ENCODE assay signal across 8 mouse cellular contexts in genomic region chr4:154024729-154025521, GRCm38 (mm10). TPM values are rescaled to one million over a fixed set of nuclear protein-coding genes. Genes with fewer than 3 reads are reported as not detected.
DNase-seq lines count a peak whose midpoint lies in the region; ATAC-seq and TF ChIP-seq lines count a peak whose summit lies in the region.

No protein-coding gene starts in this region.

- peak overlapping the region; percentile 73 for H3K4me3 ChIP-seq in lung, adult 2 months (replicated peaks; ENCODE audit: extremely low read depth, low read depth, low read length)
- peak overlapping the region; percentile 56 for H3K4me3 ChIP-seq in embryonic facial prominence, embryonic 10.5 days
- H3K4me3 ChIP-seq in hindbrain, embryonic 14.5 days (replicated peaks; ENCODE audit: low read length), result no peak overlapping the region
- peak overlapping the region; percentile 81 for H3K4me3 ChIP-seq in liver, embryonic 11.5 days (ENCODE audit: low read depth, low read length)
- H3K4me3 ChIP-seq in stomach, embryonic 14.5 days (ENCODE audit: low read depth, low read length), result peak overlapping the region; percentile 41

- H3K4me1 ChIP-seq in lung, adult 2 months (ENCODE audit: control insufficient read depth, insufficient read depth, low read length), result peaks cover 21% of the 10 kb centered on the region; the same call in 1 of the 2 replicates
- H3K4me1 ChIP-seq in embryonic facial prominence, embryonic 10.5 days, result peaks cover 38% of the 10 kb centered on the region
- H3K4me1 ChIP-seq in hindbrain, embryonic 14.5 days (replicated peaks; ENCODE audit: control insufficient read depth, insufficient read depth, low read length), result peaks cover 8% of the 10 kb centered on the region; the same call in 1 of the 2 replicates
- H3K4me1 ChIP-seq in liver, embryonic 11.5 days (replicated peaks; ENCODE audit: control insufficient read depth, insufficient read depth, low read length), result peaks cover 49% of the 10 kb centered on the region
- peaks cover 28% of the 10 kb centered on the region for H3K4me1 ChIP-seq in stomach, embryonic 14.5 days (ENCODE audit: control insufficient read depth, insufficient read depth, low read length)

- no peak for TF ChIP-seq CTCF in lung, adult 2 months (IDR thresholded peaks at IDR 0.05; ENCODE audit: insufficient read depth, low read length)

- no peaks in the 10 kb centered on the region for H3K9me3 ChIP-seq in embryonic facial prominence, embryonic 10.5 days
- H3K9me3 ChIP-seq in hindbrain, embryonic 14.5 days (ENCODE audit: control insufficient read depth, low read length), result no peaks in the 10 kb centered on the region
- no peaks in the 10 kb centered on the region for H3K9me3 ChIP-seq in liver, embryonic 11.5 days (ENCODE audit: control insufficient read depth, low read length)
- no peaks in the 10 kb centered on the region for H3K9me3 ChIP-seq in stomach, embryonic 14.5 days (ENCODE audit: control insufficient read depth, low read depth, low read length)

- no peak for TF ChIP-seq POLR2A in lung, adult 2 months (IDR thresholded peaks at IDR 0.05; ENCODE audit: borderline replicate concordance, extremely low read depth, low read depth, low read length)

- peak overlapping the region; percentile 31; the same call in 1 of the 2 replicates for H3K27ac ChIP-seq in embryonic facial prominence, embryonic 10.5 days (replicated peaks)
- no peak overlapping the region for H3K27ac ChIP-seq in hindbrain, embryonic 14.5 days
- H3K27ac ChIP-seq in liver, embryonic 11.5 days (ENCODE audit: low read depth, low read length), result peak overlapping the region; percentile 94
- peak overlapping the region; percentile 67; the same call in 1 of the 2 replicates for H3K27ac ChIP-seq in stomach, embryonic 14.5 days (ENCODE audit: low read length)

- 32% methylated on average over 17 of the region's 17 CpGs for WGBS in lung, adult 2 months
- 33% methylated on average over 17 of the region's 17 CpGs for WGBS in embryonic facial prominence, embryonic 10.5 days
- 37% methylated on average over 17 of the region's 17 CpGs for WGBS in hindbrain, embryonic 14.5 days
- WGBS in liver, embryonic 11.5 days, result 13% methylated on average over 17 of the region's 17 CpGs
- 28% methylated on average over 17 of the region's 17 CpGs for WGBS in stomach, embryonic 14.5 days

- H3K36me3 ChIP-seq in embryonic facial prominence, embryonic 10.5 days (replicated peaks), result peaks cover 30% of the 10 kb centered on the region
- peaks cover 25% of the 10 kb centered on the region for H3K36me3 ChIP-seq in hindbrain, embryonic 14.5 days (replicated peaks; ENCODE audit: control insufficient read depth, insufficient read depth)
- peaks cover 24% of the 10 kb centered on the region for H3K36me3 ChIP-seq in liver, embryonic 11.5 days (ENCODE audit: control insufficient read depth, insufficient read depth, low read length)
- H3K36me3 ChIP-seq in stomach, embryonic 14.5 days (ENCODE audit: control insufficient read depth, insufficient read depth, low read length), result peaks cover 16% of the 10 kb centered on the region

- peaks cover 47% of the 10 kb centered on the region for H3K27me3 ChIP-seq in embryonic facial prominence, embryonic 10.5 days (replicated peaks; ENCODE audit: low read depth, poor library complexity, severe bottlenecking)
- peaks cover 15% of the 10 kb centered on the region; the same call in 1 of the 2 replicates for H3K27me3 ChIP-seq in hindbrain, embryonic 14.5 days (ENCODE audit: control insufficient read depth, insufficient read depth, low read length)
- H3K27me3 ChIP-seq in liver, embryonic 11.5 days (replicated peaks; ENCODE audit: control insufficient read depth, insufficient read depth, low read length), result no peaks in the 10 kb centered on the region
- H3K27me3 ChIP-seq in stomach, embryonic 14.5 days (ENCODE audit: control insufficient read depth, insufficient read depth, low read length), result no peaks in the 10 kb centered on the region

- no peak for ATAC-seq in hindbrain, embryonic 14.5 days (ENCODE audit: low FRiP score)
- ATAC-seq in liver, embryonic 11.5 days (replicated peaks; ENCODE audit: low FRiP score), result no peak
- ATAC-seq in stomach, embryonic 14.5 days (ENCODE audit: insufficient number of reproducible peaks, insufficient read depth, low FRiP score, low read depth), result no peak

- peak overlapping the region; percentile 51; the same call in 1 of the 2 replicates for H3K4me2 ChIP-seq in hindbrain, embryonic 14.5 days (replicated peaks)
- peak overlapping the region; percentile 88 for H3K4me2 ChIP-seq in liver, embryonic 11.5 days
- H3K4me2 ChIP-seq in stomach, embryonic 14.5 days (replicated peaks; ENCODE audit: low read depth, low read length), result peak overlapping the region; percentile 79

- 0 out of 2 replicates have a peak overlapping the region, but pooled peaks have one; percentile 21 for H3K9ac ChIP-seq in hindbrain, embryonic 14.5 days
- H3K9ac ChIP-seq in liver, embryonic 11.5 days (ENCODE audit: low read depth, low read length), result peak overlapping the region; percentile 92
- H3K9ac ChIP-seq in stomach, embryonic 14.5 days (replicated peaks; ENCODE audit: low read depth, low read length), result peak overlapping the region; percentile 45; the same call in 1 of the 2 replicates

- DNase-seq in lung, adult 2 months, result peak; percentile 37
- DNase-seq in lung, postnatal 4 days, result no peak
- DNase-seq in embryonic facial prominence, embryonic 10.5 days (ENCODE audit: low spot score), result no peak
- DNase-seq in hindbrain, embryonic 14.5 days (ENCODE audit: low spot score), result no peak
- DNase-seq in liver, embryonic 11.5 days (ENCODE audit: low spot score), result no peak
- DNase-seq in embryo, embryonic 9.5 days (ENCODE audit: extremely low spot score), result no peak
- no peak for DNase-seq in ovary, postnatal 36 days (ENCODE audit: low spot score)

RNA-seq across cellular contexts. Expression of gene Smim1, which starts 1.1 kb away (rescaled TPM):
- 102 and 121 TPM in 2 replicates for polyA plus RNA-seq in lung, adult 2 months (2012; rRNA removed)
- polyA plus RNA-seq in embryonic facial prominence, embryonic 10.5 days (2016; fragmentation: Nextera tagmentation; extraction: Ambion mirVana), result 19.3 and 24.5 TPM in 2 replicates
- polyA plus RNA-seq in hindbrain, embryonic 14.5 days (2014; fragmentation: Nextera tagmentation; extraction: Ambion mirVana), result 12.1 and 16.6 TPM in 2 replicates
- 414 and 426 TPM in 2 replicates for polyA plus RNA-seq in liver, embryonic 11.5 days (2014; fragmentation: Nextera tagmentation; extraction: Ambion mirVana)
- 36.0 and 40.2 TPM in 2 replicates for polyA plus RNA-seq in stomach, embryonic 14.5 days (2014; fragmentation: Nextera tagmentation; extraction: Ambion mirVana)

RNA-seq across cellular contexts. Expression of gene Lrrc47, which starts 13.4 kb away (rescaled TPM):
- polyA plus RNA-seq in lung, adult 2 months (2012; rRNA removed), result 55.5 and 57.4 TPM in 2 replicates
- polyA plus RNA-seq in embryonic facial prominence, embryonic 10.5 days (2016; fragmentation: Nextera tagmentation; extraction: Ambion mirVana), result 24.9 and 27.3 TPM in 2 replicates
- polyA plus RNA-seq in hindbrain, embryonic 14.5 days (2014; fragmentation: Nextera tagmentation; extraction: Ambion mirVana), result 9.9 and 12.3 TPM in 2 replicates
- polyA plus RNA-seq in liver, embryonic 11.5 days (2014; fragmentation: Nextera tagmentation; extraction: Ambion mirVana), result 20.3 and 22.5 TPM in 2 replicates
- polyA plus RNA-seq in stomach, embryonic 14.5 days (2014; fragmentation: Nextera tagmentation; extraction: Ambion mirVana), result 10.4 and 12.0 TPM in 2 replicates

RNA-seq across cellular contexts. Expression of gene Ccdc27, which starts 17.6 kb away (rescaled TPM):
- polyA plus RNA-seq in lung, adult 2 months (2012; rRNA removed), result not detected in 2 replicates
- not detected in 2 replicates for polyA plus RNA-seq in embryonic facial prominence, embryonic 10.5 days (2016; fragmentation: Nextera tagmentation; extraction: Ambion mirVana)
- polyA plus RNA-seq in hindbrain, embryonic 14.5 days (2014; fragmentation: Nextera tagmentation; extraction: Ambion mirVana), result not detected in 2 replicates
- 0.08 TPM in 1 of 2 replicates, not detected in the other for polyA plus RNA-seq in liver, embryonic 11.5 days (2014; fragmentation: Nextera tagmentation; extraction: Ambion mirVana)
- polyA plus RNA-seq in stomach, embryonic 14.5 days (2014; fragmentation: Nextera tagmentation; extraction: Ambion mirVana), result not detected in 2 replicates

RNA-seq across cellular contexts. Expression of gene Cep104, which starts 49.9 kb away (rescaled TPM):
- 19.1 and 20.8 TPM in 2 replicates for polyA plus RNA-seq in lung, adult 2 months (2012; rRNA removed)
- 20.5 and 23.5 TPM in 2 replicates for polyA plus RNA-seq in embryonic facial prominence, embryonic 10.5 days (2016; fragmentation: Nextera tagmentation; extraction: Ambion mirVana)
- 15.3 and 16.4 TPM in 2 replicates for polyA plus RNA-seq in hindbrain, embryonic 14.5 days (2014; fragmentation: Nextera tagmentation; extraction: Ambion mirVana)
- 14.3 and 15.8 TPM in 2 replicates for polyA plus RNA-seq in liver, embryonic 11.5 days (2014; fragmentation: Nextera tagmentation; extraction: Ambion mirVana)
- 15.0 and 16.9 TPM in 2 replicates for polyA plus RNA-seq in stomach, embryonic 14.5 days (2014; fragmentation: Nextera tagmentation; extraction: Ambion mirVana)

RNA-seq across cellular contexts. Expression of gene Dffb, which starts 50.0 kb away (rescaled TPM):
- 11.8 and 14.3 TPM in 2 replicates for polyA plus RNA-seq in lung, adult 2 months (2012; rRNA removed)
- polyA plus RNA-seq in embryonic facial prominence, embryonic 10.5 days (2016; fragmentation: Nextera tagmentation; extraction: Ambion mirVana), result 12.1 and 13.8 TPM in 2 replicates
- polyA plus RNA-seq in hindbrain, embryonic 14.5 days (2014; fragmentation: Nextera tagmentation; extraction: Ambion mirVana), result 8.0 and 10.0 TPM in 2 replicates
- polyA plus RNA-seq in liver, embryonic 11.5 days (2014; fragmentation: Nextera tagmentation; extraction: Ambion mirVana), result 17.2 and 18.5 TPM in 2 replicates
- 11.6 and 13.7 TPM in 2 replicates for polyA plus RNA-seq in stomach, embryonic 14.5 days (2014; fragmentation: Nextera tagmentation; extraction: Ambion mirVana)

Comparison
In these comparisons a context has a peak if more than half of its experiments do, and no peak if none do; other contexts are left out.
1. H3K9ac ChIP-seq: peak in every context shown above with its lines; median percentile 92 in liver, embryonic 11.5 days; 45 in stomach, embryonic 14.5 days; 21 in hindbrain, embryonic 14.5 days.